Mouse (Mus musculus): ENCODE results near the gene Dld. TPM values are rescaled to one million over a fixed set of nuclear protein-coding genes. Genes with fewer than 3 reads are reported as not detected.
A peak's percentile ranks its signal among the peaks of the same experiment; 100 is the strongest.

Gene Dld
- polyA plus RNA-seq (2015; fragmentation: Nextera tagmentation; extraction: Ambion mirVana) = 124 and 126 TPM in 2 replicates

DNA sequence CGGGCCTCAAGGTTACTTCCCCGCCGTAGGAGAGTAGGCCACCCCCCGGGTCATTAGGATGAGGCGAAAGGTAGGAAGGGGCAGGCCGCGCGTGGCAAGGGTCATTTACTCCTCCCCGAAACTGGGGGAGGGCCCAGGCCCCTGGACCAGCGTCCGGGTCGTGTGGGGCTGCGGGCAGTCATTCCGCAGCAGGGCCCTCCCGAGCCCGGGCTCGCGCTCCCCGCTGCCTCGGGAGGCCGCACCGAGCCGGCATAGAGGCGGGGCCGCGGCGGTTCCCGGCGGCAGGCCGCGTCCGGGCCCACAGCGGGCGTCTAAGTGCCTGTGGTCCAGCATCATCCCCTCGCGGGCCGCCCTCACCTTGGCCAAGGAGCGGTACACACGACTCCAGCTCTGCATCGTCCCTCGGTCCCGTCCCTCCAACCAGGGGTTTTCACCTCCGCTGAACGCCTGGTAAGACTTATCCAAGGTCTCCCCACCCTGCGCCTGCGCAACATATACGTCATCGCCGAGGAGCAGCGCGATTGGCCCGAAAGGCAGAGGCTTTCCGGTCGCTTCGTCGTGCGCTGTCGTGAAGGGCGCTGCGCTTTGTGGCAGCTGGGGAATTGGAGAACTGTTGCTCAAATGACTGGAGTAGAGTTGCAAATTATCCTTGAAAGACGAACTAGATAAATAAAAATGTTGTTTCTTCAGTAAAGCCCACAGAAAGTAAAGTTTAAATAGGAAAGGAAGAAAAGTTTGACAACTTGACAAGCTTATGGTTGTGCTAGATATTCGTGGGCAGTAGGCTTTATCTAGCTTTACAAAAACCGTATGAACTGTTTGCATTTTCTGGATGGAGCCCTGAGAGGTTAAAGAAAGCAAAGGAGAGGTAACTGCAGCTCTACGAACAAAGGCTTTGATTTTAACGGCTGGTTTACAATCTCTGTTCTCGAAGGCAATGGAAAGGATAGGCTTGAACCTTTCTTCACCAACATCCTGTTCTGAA is at the start of gene Dld:
Gene Dld (minus strand): TSS at position 510 of the 985 bp plus-strand sequence.
- ATAC-seq = peak; percentile 100
- 6% methylated on average over 63 of the region's 66 CpGs for WGBS
- peak within 1 kb of the TSS; percentile 96 for H3K9ac ChIP-seq
- H3K36me3 ChIP-seq (ENCODE audit: poor library complexity, severe bottlenecking) = peaks cover 12% of the 10 kb centered on the region
- H3K27me3 ChIP-seq = no peaks in the 10 kb centered on the region
- peaks cover 15% of the 10 kb centered on the region for H3K4me1 ChIP-seq
- H3K4me3 ChIP-seq = peak within 1 kb of the TSS; percentile 99
- peak within 1 kb of the TSS; percentile 95 for H3K4me2 ChIP-seq
- H3K9me3 ChIP-seq (replicated peaks) = no peaks in the 10 kb centered on the region
- peak within 1 kb of the TSS; percentile 69 for H3K27ac ChIP-seq

DNA sequence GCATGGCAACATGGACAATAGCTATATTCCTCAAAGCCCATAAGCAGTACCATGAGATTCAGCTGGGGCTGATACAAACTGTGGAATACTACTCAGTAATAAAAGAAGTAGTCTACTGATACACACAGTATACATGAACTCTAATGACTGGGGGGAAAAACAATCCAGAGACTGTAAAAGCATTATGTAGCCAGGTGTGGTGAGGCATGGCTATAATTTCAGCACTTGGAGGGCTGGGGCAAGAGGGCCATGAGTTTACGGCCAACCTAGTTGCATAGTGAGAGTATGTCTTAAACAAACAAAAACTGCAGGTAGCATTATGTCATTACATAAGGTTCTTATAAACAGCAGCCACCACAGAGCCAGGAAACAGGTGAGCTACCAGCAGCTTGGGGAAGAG is 49.6 kb upstream of the Dld start:
- Histone ChIP-seq H3K36me3 (ENCODE audit: poor library complexity, severe bottlenecking) (no peaks in the 10 kb centered on the region), H3K9me3 (replicated peaks) (no peaks in the 10 kb centered on the region), H3K27ac (no peak overlapping the region), H3K9ac (no peak overlapping the region), H3K27me3 (no peaks in the 10 kb centered on the region), H3K4me3 (no peak overlapping the region), H3K4me1 (no peaks in the 10 kb centered on the region), H3K4me2 (no peak overlapping the region)
- WGBS = 88% methylated on average over 1 of the region's 1 CpGs
- ATAC-seq = no peak

DNA sequence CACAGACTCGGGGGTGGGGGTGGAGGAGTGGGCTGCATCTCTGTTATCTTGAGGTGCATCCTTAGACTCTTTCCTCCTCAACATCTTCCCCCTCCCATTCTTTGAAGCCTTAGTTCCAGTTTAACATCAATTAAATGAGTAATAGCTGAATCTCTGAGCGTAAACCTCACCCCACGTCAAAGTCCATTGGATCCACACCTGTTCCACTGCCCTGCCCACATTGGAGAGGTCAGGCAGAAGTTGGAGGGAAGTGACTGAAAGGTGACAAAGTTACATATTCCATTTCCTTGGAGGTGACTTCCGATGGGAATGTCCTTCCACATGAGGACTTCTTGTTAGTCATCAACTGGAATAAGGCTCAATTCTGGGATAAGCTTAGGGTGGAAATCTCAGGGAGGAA is 46.5 kb upstream of the Dld start:
- ATAC-seq = no peak
- WGBS = 94% methylated on average over 4 of the region's 4 CpGs
- H3K4me1 ChIP-seq = no peaks in the 10 kb centered on the region

DNA sequence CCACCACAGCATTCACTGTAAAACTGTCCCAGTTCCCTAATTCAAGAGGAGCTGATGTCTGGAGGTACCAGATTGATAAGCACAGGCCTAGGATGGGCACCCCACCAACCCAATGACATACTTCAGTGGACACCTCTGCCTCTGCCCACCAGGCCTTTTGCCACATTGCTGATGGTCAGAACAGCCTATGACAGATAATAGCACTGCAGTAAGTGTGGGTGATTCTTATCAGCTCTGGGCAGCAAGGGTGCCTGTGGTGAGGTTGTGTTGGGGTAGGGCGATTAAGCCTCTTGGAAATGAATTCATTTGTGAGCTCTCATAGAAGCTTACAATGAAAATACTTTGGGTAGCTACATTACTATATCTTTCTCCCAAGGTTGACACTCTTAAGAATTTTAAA is 44.6 kb upstream of the Dld start:
- Histone ChIP-seq H3K9ac (no peak overlapping the region), H3K36me3 (ENCODE audit: poor library complexity, severe bottlenecking) (no peaks in the 10 kb centered on the region), H3K27me3 (no peaks in the 10 kb centered on the region), H3K4me1 (no peaks in the 10 kb centered on the region), H3K27ac (no peak overlapping the region), H3K9me3 (replicated peaks) (no peaks in the 10 kb centered on the region), H3K4me2 (no peak overlapping the region), H3K4me3 (no peak overlapping the region)
- 94% methylated on average over 1 of the region's 1 CpGs for WGBS
- ATAC-seq = no peak

More for the DNA sequence above, 46.5 kb upstream of the Dld start:
- no peaks in the 10 kb centered on the region for H3K27me3 ChIP-seq
- H3K4me3 ChIP-seq = no peak overlapping the region
- H3K27ac ChIP-seq = no peak overlapping the region
- no peaks in the 10 kb centered on the region for H3K36me3 ChIP-seq (ENCODE audit: poor library complexity, severe bottlenecking)
- no peak overlapping the region for H3K4me2 ChIP-seq
- H3K9me3 ChIP-seq (replicated peaks) = no peaks in the 10 kb centered on the region
- no peak overlapping the region for H3K9ac ChIP-seq

DNA sequence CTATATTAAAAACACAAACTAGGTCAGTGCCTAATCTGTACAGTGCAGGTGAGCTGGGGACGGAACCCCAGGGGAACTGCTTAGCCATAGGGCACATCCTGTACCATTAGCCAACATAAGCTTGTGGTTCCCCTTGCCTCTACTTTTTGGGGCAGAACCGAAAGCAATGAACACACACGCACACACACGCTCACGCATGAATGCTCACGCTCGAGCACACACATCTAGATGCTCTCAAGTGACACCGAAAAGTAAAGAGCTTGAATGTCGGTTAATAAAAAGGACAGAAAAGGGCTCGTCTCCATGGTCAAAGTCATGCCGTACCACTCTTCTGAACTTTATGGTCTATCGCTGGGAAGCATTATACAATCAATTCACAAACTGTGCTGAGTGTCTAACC is 40.4 kb upstream of the Dld start:
- Histone ChIP-seq H3K9me3 (replicated peaks) (no peaks in the 10 kb centered on the region), H3K27ac (no peak overlapping the region), H3K4me3 (no peak overlapping the region), H3K4me1 (no peaks in the 10 kb centered on the region), H3K9ac (no peak overlapping the region), H3K27me3 (no peaks in the 10 kb centered on the region), H3K4me2 (no peak overlapping the region), H3K36me3 (ENCODE audit: poor library complexity, severe bottlenecking) (no peaks in the 10 kb centered on the region)
- no peak for ATAC-seq
- 93% methylated on average over 12 of the region's 12 CpGs for WGBS

DNA sequence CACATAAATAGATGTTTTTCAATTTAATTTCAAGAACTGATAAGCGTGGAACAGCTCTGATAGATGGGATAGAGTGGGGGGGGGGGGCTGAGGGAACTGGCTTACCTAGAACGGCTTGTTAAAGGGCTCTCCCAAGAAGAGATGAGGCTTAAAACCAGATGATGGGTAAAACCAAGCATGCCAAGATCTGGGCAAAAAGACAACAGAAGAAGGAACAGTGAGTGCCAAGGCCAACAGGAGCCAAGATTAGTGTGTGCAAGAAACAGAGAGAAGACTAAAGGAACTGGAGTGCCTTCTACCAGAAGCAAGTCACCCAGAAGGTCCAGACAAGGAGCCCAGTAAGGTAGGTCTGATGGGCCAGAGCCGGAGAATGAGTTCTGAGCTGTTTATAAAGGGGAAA is 39.3 kb upstream of the Dld start, which contains the start of gene Slc26a3:
Gene Slc26a3 (plus strand): TSS at position 301 of the 400 bp plus-strand sequence.
- H3K4me2 ChIP-seq = no peak within 1 kb of the TSS
- H3K9ac ChIP-seq = no peak within 1 kb of the TSS
- WGBS = 88% methylated on average over 3 of the region's 3 CpGs
- H3K36me3 ChIP-seq (ENCODE audit: poor library complexity, severe bottlenecking) = no peaks in the 10 kb centered on the region
- H3K4me1 ChIP-seq = no peaks in the 10 kb centered on the region
- H3K9me3 ChIP-seq (replicated peaks) = no peaks in the 10 kb centered on the region
- H3K27me3 ChIP-seq = no peaks in the 10 kb centered on the region
- H3K4me3 ChIP-seq = no peak within 1 kb of the TSS
- no peak within 1 kb of the TSS for H3K27ac ChIP-seq
- no peak for ATAC-seq

DNA sequence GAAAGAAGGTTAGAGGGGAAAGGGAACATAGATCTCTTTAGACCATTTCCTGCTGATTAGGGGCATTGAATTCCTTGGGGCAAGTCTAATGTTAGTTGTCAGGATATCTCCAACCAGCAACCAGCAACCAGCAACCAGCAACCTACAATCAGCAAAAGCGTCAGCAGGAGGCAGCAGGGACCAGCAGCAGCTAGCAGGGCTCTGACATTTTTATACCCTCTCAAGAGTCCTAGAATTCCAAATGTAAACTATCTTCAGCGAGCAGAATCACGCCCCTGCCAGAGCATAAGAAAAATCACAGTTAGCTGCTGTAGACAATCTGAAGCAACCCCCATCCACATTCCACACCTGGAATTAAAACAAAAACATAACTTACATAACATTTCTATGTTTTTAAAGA is 36.0 kb upstream of the Dld start:
- Histone ChIP-seq H3K9me3 (replicated peaks) (no peaks in the 10 kb centered on the region), H3K4me1 (no peaks in the 10 kb centered on the region), H3K4me3 (no peak overlapping the region), H3K27ac (no peak overlapping the region), H3K27me3 (no peaks in the 10 kb centered on the region), H3K9ac (no peak overlapping the region), H3K36me3 (ENCODE audit: poor library complexity, severe bottlenecking) (no peaks in the 10 kb centered on the region), H3K4me2 (no peak overlapping the region)
- 84% methylated on average over 3 of the region's 3 CpGs for WGBS
- ATAC-seq = no peak

DNA sequence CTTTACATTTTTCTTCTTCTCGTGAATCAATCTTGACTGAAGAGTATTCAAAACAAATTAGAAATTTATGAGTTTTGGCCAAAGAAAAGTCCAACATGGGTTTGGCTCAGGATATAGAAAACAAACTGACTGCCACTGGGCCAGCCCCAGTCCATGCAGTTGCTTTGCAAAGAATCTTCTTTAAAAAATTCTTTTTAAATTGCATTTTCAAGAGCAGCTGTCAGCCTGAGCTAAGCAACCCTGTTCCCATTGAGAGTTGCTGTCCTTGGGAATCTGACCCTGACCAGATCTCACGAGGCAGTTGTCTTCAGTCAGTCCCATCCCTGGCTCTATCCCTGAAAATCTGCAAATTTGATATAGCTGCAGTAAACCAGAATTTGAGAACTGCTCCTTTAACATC is 31.2 kb upstream of the Dld start:
- Histone ChIP-seq H3K4me1 (no peaks in the 10 kb centered on the region), H3K9me3 (replicated peaks) (no peaks in the 10 kb centered on the region), H3K36me3 (ENCODE audit: poor library complexity, severe bottlenecking) (no peaks in the 10 kb centered on the region), H3K4me3 (no peak overlapping the region), H3K9ac (no peak overlapping the region), H3K27ac (no peak overlapping the region), H3K27me3 (no peaks in the 10 kb centered on the region), H3K4me2 (no peak overlapping the region)
- 79% methylated on average over 2 of the region's 2 CpGs for WGBS
- ATAC-seq = no peak

DNA sequence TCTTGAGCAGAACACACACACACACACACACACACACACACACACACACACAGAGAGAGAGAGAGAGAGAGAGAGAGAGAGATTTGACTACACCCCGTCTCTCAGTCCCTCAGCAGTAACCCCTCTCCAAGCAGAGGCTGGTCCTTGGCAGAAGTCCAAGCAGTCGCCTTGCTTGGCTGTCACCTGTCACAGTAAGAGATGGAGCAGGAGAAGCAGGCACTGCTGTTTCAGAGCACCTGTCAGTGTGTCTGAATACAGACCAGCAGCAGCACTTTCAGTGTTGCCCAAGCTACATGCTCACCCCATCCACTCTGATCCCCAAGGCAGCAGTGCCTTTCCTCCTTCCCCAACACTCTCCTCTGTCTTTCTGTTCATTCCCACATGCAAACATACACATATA is 29.6 kb upstream of the Dld start:
- ATAC-seq = peak; percentile 75
- WGBS = 12% methylated on average over 2 of the region's 2 CpGs

DNA sequence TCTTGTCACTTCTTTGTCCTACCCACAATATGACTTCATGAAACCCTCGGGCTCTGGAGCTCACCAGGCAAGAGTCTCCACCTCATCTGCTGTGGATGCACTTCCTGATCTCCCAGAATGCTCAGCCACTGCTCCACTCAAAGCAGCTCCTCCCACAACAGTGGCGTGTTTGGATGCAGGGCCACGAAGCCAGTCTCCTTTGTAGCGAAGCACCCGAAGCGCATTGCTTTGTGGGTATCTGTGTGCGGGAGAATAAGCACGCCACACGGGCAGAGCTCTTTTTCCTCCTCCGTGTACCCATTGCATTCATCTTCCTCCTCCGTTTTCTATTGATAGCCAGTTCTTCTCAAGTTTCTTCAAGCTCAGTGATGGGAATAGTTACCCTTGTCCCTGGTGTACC is 26.0 kb upstream of the Dld start:
- peaks cover 6% of the 10 kb centered on the region for H3K4me1 ChIP-seq
- H3K36me3 ChIP-seq (ENCODE audit: poor library complexity, severe bottlenecking) = no peaks in the 10 kb centered on the region
- H3K27me3 ChIP-seq = no peaks in the 10 kb centered on the region
- H3K4me2 ChIP-seq = no peak overlapping the region
- WGBS = 81% methylated on average over 11 of the region's 11 CpGs
- no peaks in the 10 kb centered on the region for H3K9me3 ChIP-seq (replicated peaks)
- no peak for ATAC-seq
- no peak overlapping the region for H3K27ac ChIP-seq
- no peak overlapping the region for H3K9ac ChIP-seq
- H3K4me3 ChIP-seq = no peak overlapping the region

More for the DNA sequence above, 29.6 kb upstream of the Dld start:
- Histone ChIP-seq H3K27me3 (no peaks in the 10 kb centered on the region), H3K27ac (no peak overlapping the region), H3K4me2 (no peak overlapping the region), H3K9me3 (replicated peaks) (no peaks in the 10 kb centered on the region), H3K4me3 (no peak overlapping the region), H3K4me1 (peaks cover 3% of the 10 kb centered on the region), H3K9ac (no peak overlapping the region), H3K36me3 (ENCODE audit: poor library complexity, severe bottlenecking) (no peaks in the 10 kb centered on the region)

DNA sequence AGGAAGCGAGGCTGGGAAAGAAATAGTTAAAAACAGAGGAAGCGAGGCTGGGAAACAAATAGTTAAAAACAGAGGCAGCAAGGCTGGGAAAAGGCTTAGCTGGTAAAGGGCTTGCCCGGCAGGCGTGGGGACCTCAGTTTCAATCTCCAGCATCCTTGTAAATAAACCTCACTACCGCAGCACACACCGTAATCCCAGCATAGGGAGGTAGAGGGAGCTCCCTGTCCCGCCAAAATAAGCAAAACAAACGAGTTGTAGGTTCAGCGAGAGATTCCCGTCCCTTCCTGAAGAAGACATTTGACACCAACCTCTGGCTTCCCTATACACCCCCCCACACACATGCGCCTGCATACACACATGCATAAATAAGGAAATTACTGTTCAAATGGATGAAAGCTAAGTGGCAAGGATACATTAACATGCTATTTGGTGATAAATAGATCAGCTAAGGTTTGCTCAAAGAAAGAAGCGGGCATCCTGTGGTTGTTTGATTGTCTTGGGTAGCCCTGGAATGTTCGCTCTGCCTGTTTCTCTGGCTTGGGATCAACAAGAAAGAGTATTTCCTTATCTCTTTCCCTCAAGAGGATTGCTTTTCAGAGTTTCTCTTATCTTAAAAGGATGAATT is 25.2 kb upstream of the Dld start:
- Histone ChIP-seq H3K9ac (peak overlapping the region; percentile 35), H3K4me3 (peak overlapping the region; percentile 29), H3K27me3 (no peaks in the 10 kb centered on the region), H3K4me2 (peak overlapping the region; percentile 53), H3K27ac (no peak overlapping the region), H3K4me1 (peaks cover 6% of the 10 kb centered on the region), H3K9me3 (replicated peaks) (no peaks in the 10 kb centered on the region), H3K36me3 (ENCODE audit: poor library complexity, severe bottlenecking) (no peaks in the 10 kb centered on the region)
- ATAC-seq = 0 out of 2 replicates have a peak, but pooled peaks have one; percentile 48
- 13% methylated on average over 13 of the region's 13 CpGs for WGBS

DNA sequence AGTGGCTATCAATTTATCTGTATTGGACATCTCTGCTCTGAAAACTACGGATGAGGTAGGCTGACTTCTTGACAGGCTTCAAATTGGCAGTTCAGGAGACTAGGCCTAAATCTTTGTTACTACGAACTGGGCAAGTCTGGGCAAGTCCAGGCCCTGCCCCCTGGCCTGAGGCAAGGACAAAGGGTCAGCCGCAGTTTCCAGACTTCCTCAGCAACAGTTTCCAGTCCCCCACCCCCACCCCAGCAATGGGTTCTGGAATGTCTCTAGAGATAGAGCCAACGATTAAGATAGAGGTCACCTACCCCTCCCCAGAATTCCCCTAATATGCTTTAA is 24.0 kb upstream of the Dld start:
- Histone ChIP-seq H3K27me3 (no peaks in the 10 kb centered on the region), H3K4me2 (no peak overlapping the region), H3K4me1 (peaks cover 6% of the 10 kb centered on the region), H3K27ac (no peak overlapping the region), H3K36me3 (ENCODE audit: poor library complexity, severe bottlenecking) (no peaks in the 10 kb centered on the region), H3K4me3 (no peak overlapping the region), H3K9me3 (replicated peaks) (no peaks in the 10 kb centered on the region), H3K9ac (no peak overlapping the region)
- peak; percentile 14; the same call in 1 of the 2 replicates for ATAC-seq
- WGBS = 78% methylated on average over 4 of the region's 4 CpGs

Data from forebrain, embryonic 13.5 days (tissue).